Mouse (Mus musculus) stomach, embryonic 14.5 days (tissue): ENCODE data around the gene Fgf2. TPM values are rescaled to one million over a fixed set of nuclear protein-coding genes. Genes with fewer than 3 reads are reported as not detected.

Source experiments
- ATAC-seq: fragments of 200-750 bp; cut with Nextera tagmentation; 2 replicates; pipeline ENCODE4 v1.8.0; 2017; ENCODE audit warnings: low read depth, moderate TSS enrichment; ENCODE audit not compliant: insufficient number of reproducible peaks, insufficient read depth, low FRiP score
- H3K27ac ChIP-seq: fragments of 300-500 bp; sonication (generic); 2 replicates; pipeline ENCODE4 v1.5.1; 2014; ENCODE audit warnings: mild to moderate bottlenecking, low read length, moderate library complexity, mixed read lengths
- H3K27me3 ChIP-seq: fragments of 300-500 bp; sonication (generic); 2 replicates; pipeline ENCODE4 v1.6.1; 2014; ENCODE audit warnings: low read length, control low read depth, mixed read lengths; ENCODE audit not compliant: control insufficient read depth, insufficient read depth
- H3K36me3 ChIP-seq: fragments of 300-500 bp; sonication (generic); 2 replicates; pipeline ENCODE4 v1.6.1; 2014; ENCODE audit warnings: mild to moderate bottlenecking, control low read depth, low read length, moderate library complexity, mixed read lengths; ENCODE audit not compliant: control insufficient read depth, insufficient read depth
- H3K4me1 ChIP-seq: fragments of 300-500 bp; sonication (generic); 2 replicates; pipeline ENCODE4 v1.6.1; 2014; ENCODE audit warnings: low read length, control low read depth, mixed read lengths; ENCODE audit not compliant: control insufficient read depth, insufficient read depth
- H3K4me2 ChIP-seq: fragments of 300-500 bp; sonication (generic); replicated peaks from 2 replicates; pipeline ENCODE4 v1.6.1; 2014; ENCODE audit warnings: low read depth, low read length, control low read depth
- H3K4me3 ChIP-seq: fragments of 300-500 bp; sonication (generic); 2 replicates; pipeline ENCODE4 v1.5.1; 2014; ENCODE audit warnings: low read depth, low read length, control low read depth
- H3K9ac ChIP-seq: fragments of 300-500 bp; sonication (generic); replicated peaks from 2 replicates; pipeline ENCODE4 v1.6.1; 2014; ENCODE audit warnings: low read depth, mild to moderate bottlenecking, control low read depth, low read length, moderate library complexity, mixed read lengths
- H3K9me3 ChIP-seq: fragments of 300-500 bp; sonication (generic); 2 replicates; pipeline ENCODE4 v1.6.1; 2016; ENCODE audit warnings: low read depth, low read length, control low read depth; ENCODE audit not compliant: control insufficient read depth
- WGBS: fragments of 180-500 bp; shearing (Covaris S2); extraction: QIAGEN DNeasy Blood & Tissue Kit; methylation state at CpG from one replicate; pipeline ENCODE4 v1.1.7; 2014; 5-methylcytosine and 5-hydroxymethylcytosine counted together
- polyA plus RNA-seq: library from polyadenylated mRNA; unstranded; fragments of >200 nt; fragmentation: Nextera tagmentation; extraction: Ambion mirVana; gene quantifications from 2 replicates; pipeline ENCODE4 v1.2.1, GENCODE M21; 2014

Fgf2 gene
- polyA plus RNA-seq, 1 experiment from 2014 or later, result 3.1 TPM

DNA sequence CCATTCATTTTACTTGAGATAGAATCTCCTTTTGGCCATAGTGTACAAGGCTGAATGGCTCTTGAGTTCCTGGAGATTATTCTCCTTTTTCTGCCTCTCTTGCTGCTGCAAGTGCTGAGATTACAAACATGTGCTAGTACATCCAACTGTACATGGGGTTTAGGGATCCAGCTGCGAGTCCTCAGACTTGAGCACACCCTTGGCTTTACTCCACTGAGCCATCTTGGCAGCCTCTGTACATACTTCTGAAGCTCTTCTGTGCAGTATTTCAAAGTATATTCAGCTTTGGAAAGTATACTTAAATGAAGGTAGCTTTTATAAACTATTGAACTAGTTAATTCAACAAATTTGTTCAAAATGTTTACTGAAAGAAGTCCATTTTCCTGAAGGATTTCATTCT, 91.6 kb downstream of the Fgf2 start:
- Histone ChIP-seq H3K4me2 (no peak overlapping the region), H3K36me3 (peaks cover 16% of the 10 kb centered on the region), H3K27ac (peak overlapping the region; percentile 85), H3K9me3 (no peaks in the 10 kb centered on the region), H3K27me3 (no peaks in the 10 kb centered on the region), H3K9ac (no peak overlapping the region), H3K4me3 (no peak overlapping the region), H3K4me1 (no peaks in the 10 kb centered on the region)
- peak; percentile 63; the same call in 1 of the 2 replicates for ATAC-seq
- WGBS, result 47% methylated on average over 1 of the region's 1 CpGs

DNA sequence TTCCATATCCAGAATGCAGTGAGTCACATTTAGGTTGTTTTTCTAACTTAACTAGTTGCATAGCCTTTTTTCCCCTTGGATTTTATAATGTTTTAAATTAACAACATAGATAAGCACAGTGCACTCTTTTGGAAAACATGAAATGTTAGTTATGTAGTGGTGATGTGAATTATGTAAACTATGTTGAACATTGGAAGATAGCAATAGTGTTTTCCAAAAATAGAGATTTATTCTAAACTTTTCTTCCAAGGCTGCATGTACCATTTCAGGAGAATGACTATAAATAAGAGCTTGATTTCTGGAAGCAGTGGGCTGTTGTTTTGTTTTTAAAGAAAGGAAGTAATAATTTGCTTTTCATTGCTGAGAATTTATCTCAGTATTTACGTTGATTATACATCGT, 95.3 kb downstream of the Fgf2 start:
- no peak overlapping the region for H3K9ac ChIP-seq
- no peak for ATAC-seq
- H3K4me3 ChIP-seq, result no peak overlapping the region
- no peaks in the 10 kb centered on the region for H3K9me3 ChIP-seq
- no peak overlapping the region for H3K4me2 ChIP-seq
- WGBS, result 85% methylated on average over 2 of the region's 2 CpGs
- H3K36me3 ChIP-seq, result peaks cover 12% of the 10 kb centered on the region; the same call in 1 of the 2 replicates
- no peaks in the 10 kb centered on the region for H3K27me3 ChIP-seq
- H3K4me1 ChIP-seq, result no peaks in the 10 kb centered on the region
- no peak overlapping the region for H3K27ac ChIP-seq

GRCm38 (mm10) chr3:37455992-37456391, 107.8 kb downstream of the Fgf2 start:
- H3K4me2 ChIP-seq, result no peak overlapping the region
- no peak overlapping the region for H3K4me3 ChIP-seq
- ATAC-seq, result no peak
- H3K9me3 ChIP-seq, result no peaks in the 10 kb centered on the region
- no peak overlapping the region for H3K27ac ChIP-seq
- H3K9ac ChIP-seq, result no peak overlapping the region
- 56% methylated on average over 1 of the region's 1 CpGs for WGBS
- no peaks in the 10 kb centered on the region; the same call in 1 of the 2 replicates for H3K36me3 ChIP-seq
- H3K27me3 ChIP-seq, result no peaks in the 10 kb centered on the region
- H3K4me1 ChIP-seq, result 0 out of 2 replicates have a peak, but pooled peaks cover 3% of the 10 kb centered on the region

Other genes starting within 250 kb of the Fgf2 start
- gene Il2, start 222.4 kb upstream of the Fgf2 start, polyA plus RNA-seq, result 0.38 and 0.52 TPM in 2 replicates
- not detected in 2 replicates for gene Il21, start 115.7 kb upstream of the Fgf2 start, polyA plus RNA-seq
- gene Bbs12, start 35.8 kb upstream of the Fgf2 start, polyA plus RNA-seq, result 8.1 and 9.2 TPM in 2 replicates
- 2.0 and 2.3 TPM in 2 replicates for gene Cetn4, start 35.6 kb upstream of the Fgf2 start, polyA plus RNA-seq
- 40.8 and 42.2 TPM in 2 replicates for gene Spata5, start 71.5 kb downstream of the Fgf2 start, polyA plus RNA-seq
- 5.9 and 7.1 TPM in 2 replicates for gene Nudt6, start 71.9 kb downstream of the Fgf2 start, polyA plus RNA-seq